Mouse (Mus musculus): Measurements from ENCODE around the gene Hdc. TPM values are rescaled to one million over a fixed set of nuclear protein-coding genes. Genes with fewer than 3 reads are reported as not detected.
"Not testable (repeated sequence)": the region's sequence is repeated elsewhere in the genome, so short reads cannot be mapped to it uniquely, and the experiment has no call there.

Gene Hdc
- polyA plus RNA-seq, 1 experiment from 2014 or later: 3.0 TPM

DNA sequence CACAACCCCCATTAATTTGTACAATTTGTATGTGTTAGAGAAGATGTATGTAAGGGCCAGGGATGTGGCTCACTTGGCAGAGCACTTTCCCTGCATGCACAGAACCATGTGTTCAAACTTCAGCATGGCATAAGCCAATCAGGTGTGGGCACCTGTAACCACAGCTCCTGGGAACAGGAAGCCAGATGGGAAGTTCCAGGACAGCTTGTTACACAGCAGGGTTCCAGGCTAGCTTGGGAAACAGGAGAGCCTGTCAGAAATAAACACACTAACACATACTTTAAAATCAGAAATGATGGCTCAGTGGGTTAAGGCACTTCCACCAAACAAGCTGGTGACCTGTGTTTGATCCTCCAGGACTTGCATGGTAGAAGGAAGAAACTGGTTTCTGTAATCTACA, 4.0 kb upstream of the Hdc start:
- H3K27ac ChIP-seq: no peak overlapping the region

DNA sequence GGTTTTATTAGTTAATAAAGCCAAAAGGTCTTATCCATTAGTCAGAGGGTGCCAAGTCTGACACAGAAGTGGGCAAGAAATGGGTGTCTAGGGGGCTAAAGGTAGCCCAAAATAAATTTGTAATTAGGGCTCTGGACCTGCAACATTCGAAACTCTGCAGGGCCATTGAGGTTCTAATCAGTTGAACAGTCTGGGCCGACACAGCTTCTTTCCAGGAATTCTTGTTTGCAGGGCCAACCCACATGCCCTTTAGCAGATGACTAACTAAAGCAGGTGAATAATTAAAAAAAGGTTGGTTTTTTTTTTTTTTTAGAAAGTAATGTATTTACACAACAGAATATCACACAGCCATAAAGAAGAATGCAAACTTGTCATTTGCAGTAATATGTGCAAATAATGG, 3.4 kb upstream of the Hdc start:
- no peak overlapping the region for H3K27ac ChIP-seq
- WGBS: 76% methylated on average over 2 of the region's 2 CpGs
- no peaks in the 10 kb centered on the region for H3K9me3 ChIP-seq
- H3K36me3 ChIP-seq: no peaks in the 10 kb centered on the region
- H3K4me2 ChIP-seq (replicated peaks): no peak overlapping the region
- no peaks in the 10 kb centered on the region for H3K4me1 ChIP-seq (replicated peaks)
- no peak for ATAC-seq
- no peak overlapping the region for H3K9ac ChIP-seq
- no peak overlapping the region for H3K4me3 ChIP-seq (replicated peaks)
- H3K27me3 ChIP-seq (replicated peaks): no peaks in the 10 kb centered on the region

More for the DNA sequence above, 4.0 kb upstream of the Hdc start:
- Histone ChIP-seq H3K4me1 (replicated peaks) (no peaks in the 10 kb centered on the region), H3K27me3 (replicated peaks) (no peaks in the 10 kb centered on the region), H3K4me2 (replicated peaks) (no peak overlapping the region), H3K9ac (no peak overlapping the region), H3K9me3 (no peaks in the 10 kb centered on the region), H3K36me3 (no peaks in the 10 kb centered on the region), H3K4me3 (replicated peaks) (no peak overlapping the region)
- no peak for ATAC-seq

DNA sequence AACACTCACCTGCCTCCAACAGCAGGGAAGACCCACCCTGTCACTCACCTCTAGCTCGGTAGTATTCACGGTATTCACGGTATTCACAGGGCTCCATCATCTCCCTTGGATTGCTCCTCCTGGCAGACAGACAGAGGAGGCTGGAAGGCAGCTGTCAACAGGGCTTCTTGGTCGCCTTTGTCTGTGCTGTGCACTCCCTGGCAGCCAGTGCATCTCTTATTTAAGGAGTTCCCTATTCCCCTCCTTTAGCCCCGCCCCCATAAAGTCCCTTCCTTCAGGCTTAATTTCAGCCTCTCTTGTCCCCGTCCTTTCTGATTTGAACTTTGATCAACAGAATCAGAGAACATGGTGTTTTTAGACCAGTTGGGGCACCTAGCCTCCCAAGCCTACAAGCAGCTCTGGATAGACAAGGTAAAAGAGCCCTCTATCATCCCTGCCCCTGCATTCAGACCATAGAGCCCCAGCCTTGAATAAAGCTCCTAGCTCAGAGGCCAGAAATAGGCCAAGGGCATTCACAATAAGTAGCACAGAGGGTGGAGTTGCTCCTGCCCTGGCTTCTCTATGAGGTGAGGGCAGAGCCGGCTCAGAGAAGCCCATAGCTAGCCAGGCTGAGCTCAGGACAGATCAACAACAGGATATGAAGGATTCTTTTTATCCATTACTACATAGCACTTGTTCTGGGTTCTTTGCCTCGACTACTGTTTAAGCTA, 474 bp downstream of the Hdc start:
- Histone ChIP-seq H3K4me3 (replicated peaks) (no peak overlapping the region), H3K27ac (no peak overlapping the region), H3K27me3 (replicated peaks) (no peaks in the 10 kb centered on the region), H3K9me3 (no peaks in the 10 kb centered on the region), H3K9ac (no peak overlapping the region), H3K36me3 (no peaks in the 10 kb centered on the region), H3K4me1 (replicated peaks) (no peaks in the 10 kb centered on the region), H3K4me2 (replicated peaks) (no peak overlapping the region)
- 26% methylated on average over 8 of the region's 8 CpGs for WGBS
- no peak for ATAC-seq

DNA sequence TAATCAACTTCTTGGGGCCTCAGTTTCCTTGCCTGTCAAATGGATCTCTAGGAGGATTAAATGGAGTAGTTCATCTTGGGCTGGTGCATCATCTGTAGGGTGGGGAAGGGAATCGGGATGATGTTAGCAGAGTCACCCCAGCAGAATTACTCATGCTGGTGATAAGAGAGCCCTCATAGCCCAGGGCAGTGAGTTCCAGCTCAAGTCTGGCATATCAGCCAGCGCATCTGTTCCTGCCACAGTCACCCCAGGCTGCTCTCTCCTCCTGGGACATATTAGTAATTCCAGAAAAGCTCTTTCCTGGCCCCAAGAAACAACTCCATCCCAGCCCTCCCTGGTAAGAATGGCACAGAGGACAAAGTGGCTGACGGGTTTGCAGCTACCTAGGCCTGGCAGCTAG, 3.7 kb downstream of the Hdc start:
- no peak overlapping the region for H3K27ac ChIP-seq
- ATAC-seq: no peak
- no peaks in the 10 kb centered on the region for H3K4me1 ChIP-seq (replicated peaks)
- no peak overlapping the region for H3K4me2 ChIP-seq (replicated peaks)
- no peaks in the 10 kb centered on the region for H3K27me3 ChIP-seq (replicated peaks)
- no peaks in the 10 kb centered on the region for H3K36me3 ChIP-seq
- H3K9ac ChIP-seq: no peak overlapping the region
- WGBS: 89% methylated on average over 3 of the region's 3 CpGs
- H3K9me3 ChIP-seq: no peaks in the 10 kb centered on the region
- H3K4me3 ChIP-seq (replicated peaks): no peak overlapping the region

DNA sequence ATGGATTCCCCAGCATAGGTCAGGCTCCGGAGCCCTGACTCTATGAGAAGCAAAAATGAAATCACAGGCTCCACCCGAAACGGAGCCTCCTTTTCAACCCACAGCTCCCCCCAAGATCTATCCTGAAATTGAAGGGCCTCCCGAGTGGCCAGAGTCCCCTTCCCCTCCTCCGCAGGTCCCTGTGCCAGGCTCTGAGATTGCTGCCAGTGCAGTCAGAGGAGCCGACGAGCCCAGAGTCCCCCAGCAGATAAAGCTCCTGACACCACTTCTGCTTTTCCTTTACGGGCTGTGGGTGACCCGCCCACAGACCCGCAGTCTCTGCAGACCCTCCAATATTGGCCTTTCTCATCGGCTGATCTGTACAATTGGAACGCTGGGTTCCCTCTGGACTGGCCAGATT, 9.5 kb downstream of the Hdc start:
- H3K4me1 ChIP-seq (replicated peaks); H3K27me3 ChIP-seq (replicated peaks); ATAC-seq; H3K4me2 ChIP-seq (replicated peaks); H3K9ac ChIP-seq; H3K36me3 ChIP-seq; H3K27ac ChIP-seq; H3K4me3 ChIP-seq (replicated peaks); H3K9me3 ChIP-seq: not testable (repeated sequence)
- 61% methylated on average over 12 of the region's 12 CpGs for WGBS

DNA sequence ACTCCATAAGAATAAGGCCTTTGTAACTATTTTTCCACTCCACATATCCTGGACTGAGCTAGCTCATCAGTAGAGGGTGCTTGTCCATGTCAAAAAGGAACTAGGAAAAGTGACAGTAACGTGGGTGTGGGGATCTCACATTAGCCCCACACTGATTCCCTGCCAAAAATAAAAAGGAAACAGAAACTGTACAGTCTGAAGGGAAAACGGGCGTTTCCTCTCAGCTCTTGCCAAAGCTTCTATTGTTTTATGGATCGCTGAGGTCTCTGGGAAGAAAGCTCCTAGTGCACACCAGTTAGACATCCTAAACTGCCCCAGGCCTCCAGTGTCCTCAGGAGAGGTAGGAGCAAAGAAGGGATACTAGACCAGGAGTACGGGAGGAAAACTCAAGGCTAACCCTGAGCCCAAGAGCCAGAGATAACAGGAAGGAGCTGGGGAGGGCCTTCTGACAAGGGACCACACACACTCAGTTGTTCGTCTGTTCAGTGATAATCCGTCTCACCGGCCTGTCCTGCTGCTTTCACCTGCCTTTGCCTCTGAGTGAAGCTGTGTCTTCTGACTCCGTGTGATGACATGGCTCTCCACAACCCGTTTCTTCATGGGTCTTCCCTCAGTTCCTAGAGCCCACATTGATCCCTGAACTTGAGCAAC, 11.4 kb downstream of the Hdc start:
- 56% methylated on average over 10 of the region's 10 CpGs for WGBS
- Histone ChIP-seq H3K4me1 (replicated peaks) (no peaks in the 10 kb centered on the region), H3K36me3 (no peaks in the 10 kb centered on the region), H3K27me3 (replicated peaks) (no peaks in the 10 kb centered on the region), H3K4me3 (replicated peaks) (no peak overlapping the region), H3K9me3 (no peaks in the 10 kb centered on the region), H3K9ac (no peak overlapping the region), H3K27ac (no peak overlapping the region), H3K4me2 (replicated peaks) (no peak overlapping the region)
- ATAC-seq: no peak

DNA sequence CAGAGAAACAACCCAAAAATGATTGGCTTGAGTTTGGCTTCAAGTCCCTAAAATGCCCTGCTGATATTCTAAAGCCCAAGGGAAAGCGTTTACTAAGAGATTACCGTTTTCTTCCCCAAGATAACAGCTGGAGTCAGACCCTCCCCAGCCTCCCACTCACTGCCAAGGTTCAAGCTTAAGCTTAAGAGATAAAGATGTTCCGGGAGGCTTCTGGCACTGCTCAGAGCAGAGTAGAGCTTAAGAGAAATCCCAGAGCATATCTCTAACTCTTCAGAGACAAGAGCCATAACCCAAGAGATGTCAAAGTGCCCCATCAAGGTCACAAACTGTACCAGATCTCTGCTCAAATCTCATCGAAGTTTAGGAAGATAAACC, 12.4 kb downstream of the Hdc start:
- no peak overlapping the region for H3K4me3 ChIP-seq (replicated peaks)
- no peak overlapping the region for H3K4me2 ChIP-seq (replicated peaks)
- H3K9me3 ChIP-seq: no peaks in the 10 kb centered on the region
- no peaks in the 10 kb centered on the region for H3K36me3 ChIP-seq
- no peak overlapping the region for H3K9ac ChIP-seq
- H3K4me1 ChIP-seq (replicated peaks): no peaks in the 10 kb centered on the region
- no peak overlapping the region for H3K27ac ChIP-seq
- no peak for ATAC-seq
- no peaks in the 10 kb centered on the region for H3K27me3 ChIP-seq (replicated peaks)
- WGBS: 53% methylated on average over 4 of the region's 4 CpGs

DNA sequence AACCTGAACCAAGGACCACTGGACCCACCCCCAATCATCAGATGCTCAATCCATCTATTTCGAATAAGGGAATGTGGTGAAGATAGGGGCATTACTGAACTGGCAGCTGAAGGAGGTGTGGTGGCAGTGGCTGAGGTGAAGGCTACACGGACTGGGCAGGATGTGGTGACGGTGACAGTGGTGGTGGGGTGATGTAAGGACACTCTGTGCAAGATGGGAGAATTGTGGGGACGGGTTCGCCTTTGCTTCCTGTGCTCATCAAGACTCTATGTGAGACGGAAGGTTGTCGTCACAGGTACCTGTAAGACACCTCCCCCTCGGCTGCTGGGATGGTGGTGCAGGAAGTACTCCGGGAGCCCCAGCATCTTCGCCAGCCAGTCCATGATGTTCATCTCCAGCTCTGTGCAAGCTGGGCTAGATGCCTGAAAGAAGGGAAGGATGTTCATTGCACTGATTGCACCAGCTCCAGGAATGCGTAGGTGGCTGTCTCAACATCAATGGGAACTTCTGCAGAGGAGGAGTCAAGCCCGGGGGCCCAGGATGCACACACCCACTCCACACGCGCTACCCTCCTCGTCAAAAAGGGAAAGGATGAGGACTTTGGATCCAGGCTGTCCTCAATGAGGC, 12.9 kb downstream of the Hdc start:
- H3K4me2 ChIP-seq (replicated peaks): no peak overlapping the region
- no peaks in the 10 kb centered on the region for H3K4me1 ChIP-seq (replicated peaks)
- H3K27me3 ChIP-seq (replicated peaks): no peaks in the 10 kb centered on the region
- H3K36me3 ChIP-seq: no peaks in the 10 kb centered on the region
- H3K9me3 ChIP-seq: no peaks in the 10 kb centered on the region
- no peak for ATAC-seq
- H3K4me3 ChIP-seq (replicated peaks): no peak overlapping the region
- H3K9ac ChIP-seq: no peak overlapping the region
- H3K27ac ChIP-seq: no peak overlapping the region
- 82% methylated on average over 15 of the region's 15 CpGs for WGBS

DNA sequence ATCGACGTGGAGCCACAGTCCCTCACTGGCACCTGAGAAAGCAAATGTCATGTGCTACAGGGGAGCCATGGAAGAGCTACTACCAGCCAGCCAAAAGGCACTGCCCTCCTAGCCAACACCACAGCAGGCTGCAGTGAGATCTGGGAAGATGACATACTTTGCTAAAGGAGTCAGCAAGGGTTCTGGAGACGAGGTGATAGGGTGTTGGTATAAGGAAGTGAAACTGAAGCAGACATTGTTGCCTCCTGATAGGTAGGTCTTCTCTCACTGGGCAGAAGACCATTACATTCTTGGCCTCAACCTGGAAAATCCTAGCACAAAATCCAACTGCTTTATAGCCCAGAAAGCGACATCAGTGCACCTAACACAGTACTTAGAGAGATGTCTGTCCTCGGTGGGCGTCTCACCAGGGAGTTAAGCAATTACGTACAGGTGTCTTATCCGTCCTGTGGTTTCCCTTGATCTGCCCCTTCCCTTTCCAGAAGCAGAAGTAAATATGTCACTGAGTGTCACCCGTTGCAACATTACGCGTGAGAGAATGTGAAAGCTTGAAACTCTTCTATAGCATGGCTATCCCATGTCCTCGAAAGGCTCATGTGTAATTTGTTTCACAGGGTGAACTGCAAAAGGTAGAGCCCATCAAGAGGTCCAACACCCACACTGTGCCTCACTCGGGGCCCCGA, 17.0 kb downstream of the Hdc start:
- Histone ChIP-seq H3K9ac (no peak overlapping the region), H3K27ac (no peak overlapping the region), H3K9me3 (no peaks in the 10 kb centered on the region), H3K4me1 (replicated peaks) (no peaks in the 10 kb centered on the region), H3K4me2 (replicated peaks) (no peak overlapping the region), H3K36me3 (no peaks in the 10 kb centered on the region), H3K4me3 (replicated peaks) (no peak overlapping the region), H3K27me3 (replicated peaks) (no peaks in the 10 kb centered on the region)
- WGBS: 82% methylated on average over 14 of the region's 14 CpGs
- no peak for ATAC-seq

DNA sequence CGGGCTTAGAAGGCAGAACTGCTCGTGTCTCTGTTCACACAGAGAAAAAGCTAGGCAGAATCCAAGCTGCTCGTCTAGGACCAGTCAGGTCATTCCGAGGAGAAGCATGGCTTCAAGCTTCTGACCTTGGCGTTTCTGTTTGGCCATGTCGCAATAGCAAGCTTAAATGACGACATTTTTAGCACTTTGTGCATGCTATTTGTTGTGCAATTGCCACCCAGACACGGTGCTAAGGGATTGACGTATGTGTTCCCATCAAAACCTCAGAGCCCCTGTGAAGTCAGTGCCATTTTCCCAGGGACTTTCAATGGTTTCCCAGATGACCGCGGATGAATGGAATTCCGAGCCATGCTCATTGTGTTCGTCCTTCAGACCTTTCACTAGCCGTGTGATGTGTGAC, 18.6 kb downstream of the Hdc start:
- WGBS: 82% methylated on average over 14 of the region's 14 CpGs
- no peak for ATAC-seq

DNA sequence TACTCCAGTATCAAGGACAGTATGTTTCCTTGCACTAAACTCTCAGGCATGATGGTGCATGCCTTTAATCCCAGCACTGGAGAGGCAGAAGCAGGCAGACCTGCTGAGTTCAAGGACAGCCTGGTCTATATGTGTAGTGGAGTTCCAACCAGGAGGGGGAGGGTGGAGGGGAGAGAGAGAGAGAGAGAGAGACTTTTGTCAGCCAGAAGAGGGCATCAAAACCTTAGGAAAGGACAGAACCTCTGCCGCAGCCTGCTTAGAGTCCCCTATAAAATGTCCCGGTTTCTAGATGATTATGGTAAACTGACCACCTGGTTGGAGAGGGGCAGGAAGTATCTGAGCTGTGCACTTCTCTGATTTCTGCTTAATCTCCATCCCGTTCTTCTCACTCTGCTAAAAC, 20.1 kb downstream of the Hdc start:
- H3K9ac ChIP-seq: no peak overlapping the region
- no peaks in the 10 kb centered on the region for H3K9me3 ChIP-seq
- no peaks in the 10 kb centered on the region for H3K4me1 ChIP-seq (replicated peaks)
- H3K27ac ChIP-seq: no peak overlapping the region
- WGBS: 8% methylated on average over 3 of the region's 3 CpGs
- no peak overlapping the region for H3K4me2 ChIP-seq (replicated peaks)
- 0 out of 2 replicates have a peak, but pooled peaks have one; percentile 54 for ATAC-seq
- H3K4me3 ChIP-seq (replicated peaks): no peak overlapping the region
- no peaks in the 10 kb centered on the region for H3K36me3 ChIP-seq
- H3K27me3 ChIP-seq (replicated peaks): no peaks in the 10 kb centered on the region

More for the DNA sequence above, 18.6 kb downstream of the Hdc start:
- no peak overlapping the region for H3K4me2 ChIP-seq (replicated peaks)
- no peaks in the 10 kb centered on the region for H3K4me1 ChIP-seq (replicated peaks)
- no peaks in the 10 kb centered on the region for H3K9me3 ChIP-seq
- H3K9ac ChIP-seq: no peak overlapping the region
- H3K27me3 ChIP-seq (replicated peaks): no peaks in the 10 kb centered on the region
- no peak overlapping the region for H3K27ac ChIP-seq
- H3K36me3 ChIP-seq: no peaks in the 10 kb centered on the region
- H3K4me3 ChIP-seq (replicated peaks): no peak overlapping the region

DNA sequence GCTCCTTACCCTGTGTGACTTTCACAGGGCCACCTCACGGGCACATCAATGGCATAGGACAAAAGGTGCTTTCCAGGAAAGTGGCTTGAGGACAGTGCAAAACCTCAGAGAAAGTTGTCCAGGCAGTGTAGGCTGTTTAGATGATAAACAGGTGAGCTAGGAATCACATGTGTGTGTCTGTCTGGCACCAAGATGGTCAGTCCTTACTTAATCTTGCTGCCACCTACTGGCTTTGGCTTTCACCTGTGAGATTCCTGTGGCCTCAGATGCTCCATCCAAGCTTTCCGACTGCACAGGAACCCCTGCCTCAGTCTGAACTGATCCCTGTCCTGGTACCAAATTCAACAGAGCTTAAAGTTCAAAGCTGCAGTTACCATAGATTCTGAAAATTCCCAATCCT, 20.7 kb downstream of the Hdc start:
- H3K27me3 ChIP-seq (replicated peaks): no peaks in the 10 kb centered on the region
- H3K27ac ChIP-seq: no peak overlapping the region
- H3K9me3 ChIP-seq: no peaks in the 10 kb centered on the region
- ATAC-seq: no peak
- H3K4me1 ChIP-seq (replicated peaks): no peaks in the 10 kb centered on the region
- no peak overlapping the region for H3K9ac ChIP-seq
- no peak overlapping the region for H3K4me2 ChIP-seq (replicated peaks)
- no peak overlapping the region for H3K4me3 ChIP-seq (replicated peaks)
- 57% methylated on average over 2 of the region's 2 CpGs for WGBS
- H3K36me3 ChIP-seq: no peaks in the 10 kb centered on the region

Measured in intestine, embryonic 15.5 days (tissue).